Mouse (Mus musculus) midbrain, postnatal 0 days (tissue): Measurements from ENCODE around the gene Methig1. TPM values are rescaled to one million over a fixed set of nuclear protein-coding genes. Genes with fewer than 3 reads are reported as not detected.
"Not testable (repeated sequence)": the region's sequence is repeated elsewhere in the genome, so short reads cannot be mapped to it uniquely, and the experiment has no call there.

ENCODE experiments used
- ATAC-seq: fragments of 200-750 bp; cut with Nextera tagmentation; 2 replicates; pipeline ENCODE4 v1.8.0; 2017; ENCODE audit warnings: moderate number of reproducible peaks, mild to moderate bottlenecking, moderate TSS enrichment, moderate library complexity; ENCODE audit not compliant: low FRiP score
- DNase-seq: peaks from one replicate; pipeline ENCODE4 v3.0.0-alpha.2; 2015; ENCODE audit warnings: low spot score
- H3K27ac ChIP-seq: fragments of 300-500 bp; sonication (generic); 2 replicates; pipeline ENCODE4 v1.5.1; 2014; ENCODE audit warnings: low read depth, mild to moderate bottlenecking, low read length, mixed read lengths
- H3K27me3 ChIP-seq: fragments of 300-500 bp; sonication (generic); 2 replicates; pipeline ENCODE4 v1.6.1; 2014; ENCODE audit warnings: low read length, control low read depth, mixed read lengths; ENCODE audit not compliant: insufficient read depth
- H3K36me3 ChIP-seq: fragments of 300-500 bp; sonication (generic); 2 replicates; pipeline ENCODE4 v1.6.1; 2014; ENCODE audit warnings: low read length, control low read depth, mixed read lengths; ENCODE audit not compliant: insufficient read depth
- H3K4me1 ChIP-seq: fragments of 300-500 bp; sonication (generic); 2 replicates; pipeline ENCODE4 v1.6.1; 2014; ENCODE audit warnings: mild to moderate bottlenecking, control low read depth, antibody characterized with exemption, low read length, mixed read lengths; ENCODE audit not compliant: insufficient read depth
- H3K4me2 ChIP-seq: fragments of 300-500 bp; sonication (generic); 2 replicates; pipeline ENCODE4 v1.6.1; 2014; ENCODE audit warnings: low read depth, mild to moderate bottlenecking, low read length, mixed read lengths; ENCODE audit not compliant: poor library complexity, severe bottlenecking
- H3K4me3 ChIP-seq: fragments of 300-500 bp; sonication (generic); 2 replicates; pipeline ENCODE4 v1.5.1; 2014; ENCODE audit warnings: low read depth, mild to moderate bottlenecking, low read length, moderate library complexity
- H3K9ac ChIP-seq: fragments of 300-500 bp; sonication (generic); replicated peaks from 2 replicates; pipeline ENCODE4 v1.6.1; 2014; ENCODE audit warnings: mild to moderate bottlenecking, low read length, moderate library complexity, mixed read lengths; ENCODE audit not compliant: poor library complexity, severe bottlenecking
- H3K9me3 ChIP-seq: fragments of 300-500 bp; sonication (generic); 2 replicates; pipeline ENCODE4 v1.6.1; 2016; ENCODE audit warnings: low read length, control low read depth
- CTCF ChIP-seq: IDR thresholded peaks from 2 replicates; pipeline ENCODE4 v1.5.1; 2016; ENCODE audit warnings: antibody characterized with exemption, mild to moderate bottlenecking
- WGBS: fragments of 180-500 bp; shearing (Covaris S2); extraction: QIAGEN DNeasy Blood & Tissue Kit; methylation state at CpG from one replicate; pipeline ENCODE4 v1.1.7; 2014; 5-methylcytosine and 5-hydroxymethylcytosine counted together
- polyA plus RNA-seq: library from polyadenylated mRNA; unstranded; fragments of >200 nt; fragmentation: Nextera tagmentation; extraction: Ambion mirVana; gene quantifications from 2 replicates; pipeline ENCODE4 v1.2.1, GENCODE M21; 2015
- total RNA-seq: library from RNA; depleted of rRNA; stranded (reverse); fragments of >200 nt; gene quantifications from 2 replicates; pipeline ENCODE4 v1.2.3, GENCODE M21; 2014

Methig1 gene
- total and polyA plus RNA-seq, 2 experiments from 2014 or later, result not detected

DNA sequence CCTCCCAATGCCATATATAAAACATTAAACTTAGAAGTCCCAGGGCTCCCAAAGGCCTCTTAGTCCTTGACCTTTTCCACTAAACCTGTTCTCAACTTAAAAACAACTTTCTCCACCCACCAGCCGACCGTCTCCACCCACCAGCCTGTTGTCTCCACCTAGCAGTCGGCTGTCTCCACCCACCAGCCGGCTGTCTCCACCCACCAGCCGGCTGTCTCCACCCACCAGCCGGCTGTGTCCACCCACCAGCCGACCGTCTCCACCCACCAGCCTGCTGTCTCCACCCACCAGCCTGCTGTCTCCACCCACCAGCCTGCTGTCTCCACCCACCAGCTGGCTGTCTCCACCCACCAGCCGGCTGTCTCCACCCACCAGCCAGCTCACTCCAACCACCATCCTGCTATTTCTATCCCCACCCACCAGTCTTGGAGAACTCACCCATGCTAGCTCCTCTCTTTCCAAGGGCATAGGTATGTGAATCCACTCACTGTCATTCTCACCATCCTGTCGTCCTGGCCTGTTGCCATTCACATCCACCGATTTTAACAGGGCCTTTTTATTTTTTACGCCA, 28.8 kb upstream of the Methig1 start:
- H3K9ac ChIP-seq, result no peak overlapping the region
- no peak overlapping the region for H3K4me2 ChIP-seq
- no peaks in the 10 kb centered on the region for H3K27me3 ChIP-seq
- H3K9me3 ChIP-seq, result no peaks in the 10 kb centered on the region
- H3K4me1 ChIP-seq, result no peaks in the 10 kb centered on the region
- no peak for DNase-seq
- no peak overlapping the region for H3K4me3 ChIP-seq
- H3K27ac ChIP-seq, result no peak overlapping the region
- 78% methylated on average over 12 of the region's 12 CpGs for WGBS
- no peak for TF ChIP-seq CTCF
- H3K36me3 ChIP-seq, result no peaks in the 10 kb centered on the region
- ATAC-seq, result no peak

DNA sequence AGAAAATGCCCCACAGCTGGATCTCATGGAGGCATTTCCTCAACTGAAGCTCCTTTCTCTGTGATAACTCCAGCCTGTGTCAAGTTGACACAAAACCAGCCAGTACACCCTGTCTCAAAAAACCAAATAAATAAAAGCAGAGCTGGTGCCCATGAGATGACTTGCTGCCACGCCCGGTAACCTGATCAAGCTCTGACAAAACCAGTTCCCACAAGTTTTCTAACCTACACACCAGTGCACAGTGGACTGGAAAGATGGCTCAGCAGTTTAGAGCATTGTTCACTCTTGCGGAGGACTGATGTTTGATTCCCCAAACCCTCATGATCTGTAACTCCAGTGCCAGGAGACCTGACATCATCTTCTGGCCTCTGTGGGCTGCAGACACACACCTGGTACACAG, 27.7 kb upstream of the Methig1 start:
- WGBS, result 95% methylated on average over 3 of the region's 3 CpGs
- no peaks in the 10 kb centered on the region for H3K4me1 ChIP-seq
- H3K27ac ChIP-seq, result no peak overlapping the region
- no peaks in the 10 kb centered on the region for H3K36me3 ChIP-seq
- DNase-seq (no peak), ATAC-seq (no peak)
- no peak overlapping the region for H3K4me2 ChIP-seq
- H3K27me3 ChIP-seq, result no peaks in the 10 kb centered on the region
- H3K4me3 ChIP-seq, result no peak overlapping the region
- no peaks in the 10 kb centered on the region for H3K9me3 ChIP-seq
- H3K9ac ChIP-seq, result no peak overlapping the region
- no peak for TF ChIP-seq CTCF

DNA sequence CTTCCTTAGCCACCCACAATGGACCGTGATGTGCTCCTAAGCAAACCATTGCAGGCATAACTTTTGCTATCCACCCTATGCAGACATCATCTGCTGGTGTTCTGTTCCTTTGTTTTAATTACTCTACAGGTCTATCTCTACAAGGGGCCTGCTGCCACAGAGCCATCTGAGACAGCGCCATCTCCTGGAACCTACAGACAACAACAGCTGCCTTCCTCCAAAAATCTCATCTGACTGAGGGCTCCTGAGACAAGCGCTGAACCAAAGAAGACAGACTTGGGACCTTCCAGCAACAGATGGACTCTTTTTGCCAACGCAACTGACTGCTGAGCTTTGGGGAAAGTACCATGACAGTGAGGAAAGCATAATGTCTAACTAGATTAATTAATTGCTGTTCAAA, 24.9 kb upstream of the Methig1 start:
- ATAC-seq, DNase-seq: not testable (repeated sequence)
- 71% methylated on average over 3 of the region's 4 CpGs for WGBS

DNA sequence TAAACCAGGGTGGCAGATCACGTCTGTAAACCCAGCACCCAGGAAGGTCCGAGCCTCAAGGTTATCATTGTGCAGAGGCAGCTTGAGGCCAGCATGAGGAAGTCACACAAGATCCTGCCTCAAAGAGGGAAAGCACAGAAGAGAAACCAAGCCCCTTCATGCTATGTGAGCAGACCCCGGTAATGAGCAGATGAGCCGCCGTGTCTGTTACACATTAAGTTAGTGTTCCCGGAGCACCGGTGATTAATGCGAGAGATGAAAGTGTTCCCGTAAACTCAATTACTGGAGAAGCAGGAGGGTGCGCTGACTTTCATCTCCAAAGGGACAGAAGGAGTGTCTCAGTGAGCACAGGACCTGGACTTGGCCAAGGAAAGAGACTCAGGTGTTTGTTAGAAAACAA, 23.6 kb upstream of the Methig1 start:
- not testable (repeated sequence) for H3K4me3 ChIP-seq, H3K27me3 ChIP-seq, ATAC-seq, H3K27ac ChIP-seq, H3K36me3 ChIP-seq, H3K4me1 ChIP-seq, H3K4me2 ChIP-seq, DNase-seq, H3K9ac ChIP-seq, H3K9me3 ChIP-seq
- 49% methylated on average over 8 of the region's 10 CpGs for WGBS

More for the DNA sequence above, 24.9 kb upstream of the Methig1 start:
- H3K27me3 ChIP-seq, H3K36me3 ChIP-seq, H3K9me3 ChIP-seq, H3K9ac ChIP-seq, H3K27ac ChIP-seq, H3K4me3 ChIP-seq, H3K4me2 ChIP-seq, H3K4me1 ChIP-seq: not testable (repeated sequence)

DNA sequence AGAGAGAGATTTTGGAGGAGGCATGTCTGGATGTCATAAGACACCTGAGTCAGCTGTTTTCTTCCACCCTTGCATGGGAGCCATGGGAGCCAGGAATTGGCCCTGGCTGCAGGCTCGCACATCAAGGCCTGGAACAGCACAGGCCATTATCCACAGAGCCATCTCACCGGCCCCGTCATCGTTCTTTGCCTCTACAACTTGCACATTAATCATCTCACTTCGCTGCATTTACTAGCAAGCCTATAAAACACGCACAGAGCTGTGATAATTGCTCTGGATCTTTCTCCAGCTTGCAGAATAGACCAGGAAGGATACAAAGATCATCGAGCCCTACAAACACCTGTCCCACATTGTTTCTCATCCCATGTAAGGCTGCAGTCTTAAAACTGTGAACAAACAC, 22.2 kb upstream of the Methig1 start:
- TF ChIP-seq CTCF, result no peak
- Histone ChIP-seq H3K27me3 (no peaks in the 10 kb centered on the region), H3K27ac (no peak overlapping the region), H3K9me3 (no peaks in the 10 kb centered on the region), H3K36me3 (no peaks in the 10 kb centered on the region), H3K4me1 (no peaks in the 10 kb centered on the region), H3K9ac (no peak overlapping the region), H3K4me2 (no peak overlapping the region), H3K4me3 (no peak overlapping the region)
- DNase-seq (peak; percentile 9), ATAC-seq (no peak)
- WGBS, result 84% methylated on average over 7 of the region's 7 CpGs

DNA sequence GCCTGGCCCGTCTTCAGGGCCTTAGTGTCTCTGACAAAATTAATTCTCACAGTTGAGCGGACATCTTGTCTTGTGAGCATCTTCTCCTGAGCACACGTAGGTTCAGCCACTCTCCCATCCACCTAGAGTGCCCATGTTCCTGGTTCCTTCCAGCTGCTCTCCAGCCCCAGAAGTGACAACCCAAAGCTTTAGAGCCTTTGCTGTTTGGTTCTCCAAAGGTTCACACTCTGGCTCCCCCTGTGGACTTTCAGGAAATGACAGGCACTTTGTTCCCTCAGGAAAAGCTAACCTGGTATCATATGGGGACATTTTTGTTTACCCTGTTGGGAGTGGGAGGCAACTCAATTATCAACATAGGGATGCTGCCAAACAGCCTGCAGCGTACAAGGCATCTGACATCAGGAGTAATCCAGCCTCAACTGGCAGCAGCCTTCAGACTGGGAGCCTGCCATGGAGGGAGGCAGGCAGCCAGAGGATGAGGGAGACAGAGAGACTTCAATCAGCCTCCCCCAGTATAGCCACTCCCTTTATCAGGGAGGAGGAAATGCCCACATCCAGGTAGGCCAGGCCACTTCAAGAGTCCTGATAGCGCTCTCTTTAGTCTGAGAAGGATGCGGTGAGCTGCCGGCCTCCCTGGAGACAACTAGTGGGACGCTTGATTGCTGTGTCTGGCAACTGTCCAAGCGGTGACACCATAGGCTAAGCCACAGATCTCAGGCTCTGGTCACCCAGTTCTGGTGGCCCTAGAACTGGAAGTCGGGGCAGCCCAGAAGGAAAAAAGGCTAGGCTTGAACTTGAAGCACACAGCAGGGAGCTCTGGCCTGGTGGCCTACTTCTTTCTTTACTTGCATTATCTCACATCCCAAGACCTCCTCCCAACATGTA, 20.6 kb upstream of the Methig1 start:
- not testable (repeated sequence) for H3K4me2 ChIP-seq, DNase-seq, H3K27me3 ChIP-seq, H3K4me3 ChIP-seq, H3K36me3 ChIP-seq, H3K9ac ChIP-seq, H3K27ac ChIP-seq, H3K4me1 ChIP-seq, H3K9me3 ChIP-seq
- WGBS, result 41% methylated on average over 2 of the region's 10 CpGs
- ATAC-seq, result peak; percentile 13; the same call in 1 of the 2 replicates
